In the genomic region with DNA sequence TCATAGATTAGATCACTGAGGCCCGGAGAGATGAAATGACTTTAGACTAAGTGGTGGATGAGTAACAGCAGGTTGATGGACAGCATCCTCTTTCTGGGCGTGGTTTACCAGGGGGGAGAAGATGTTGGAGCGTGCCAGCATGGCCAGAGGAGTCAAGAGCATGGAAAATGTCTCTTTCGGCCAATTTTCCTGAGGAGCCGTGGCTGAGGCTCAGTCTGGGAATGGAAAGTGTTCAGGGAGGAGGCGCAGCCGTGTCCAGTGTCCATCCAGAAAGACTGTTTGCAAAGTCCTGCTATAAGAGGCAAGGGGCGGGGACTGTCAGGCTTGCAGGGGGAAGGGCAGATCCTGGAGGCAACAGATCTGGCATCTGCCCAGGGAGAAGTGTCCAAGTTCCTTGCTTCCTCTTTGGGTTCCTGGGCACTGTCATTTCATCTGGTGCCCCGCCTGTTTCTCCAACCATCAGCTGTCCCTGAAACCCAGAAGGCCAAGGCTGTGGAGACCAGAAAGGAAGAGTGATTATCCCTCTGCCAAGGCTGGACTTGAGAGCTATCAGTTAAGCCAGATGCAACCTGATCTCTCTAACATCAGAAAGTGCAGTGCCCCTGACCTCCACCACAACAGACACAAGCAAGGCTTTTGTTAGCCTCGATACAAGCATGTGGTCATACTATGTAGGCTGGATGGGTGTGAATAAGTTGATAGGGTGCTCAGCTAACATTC, we compare ENCODE assay signal across 9 mouse cellular contexts. TPM values are rescaled to one million over a fixed set of nuclear protein-coding genes. Genes with fewer than 3 reads are reported as not detected.
DNase-seq lines count a peak whose midpoint lies in the region; ATAC-seq and TF ChIP-seq lines count a peak whose summit lies in the region.
"Had no signal": no experiment of that assay in that cellular context is flagged by ENCODE, and none has a peak within 500 bp of the region (broad histone marks: within the 10 kb centered on the region; RNA-seq: fewer than 3 reads in every experiment).

No protein-coding gene starts in this region.

- intact Hi-C loops in left cerebral cortex, postnatal 4 days (cut with DNase I), result no loop called here

- 40% methylated on average over 10 of the region's 10 CpGs for WGBS in bone marrow, adult 2 months
- 45% methylated on average over 10 of the region's 10 CpGs for WGBS in heart, embryonic 14.5 days

- no peaks in the 10 kb centered on the region for H3K36me3 ChIP-seq in heart, embryonic 14.5 days (ENCODE audit: control insufficient read depth, insufficient read depth, low read length)
- H3K36me3 ChIP-seq: limb, embryonic 13.5 days had no signal

- no peak overlapping the region for H3K4me3 ChIP-seq in bone marrow, adult 2 months (replicated peaks; ENCODE audit: control insufficient read depth, low read depth, low read length)
- no peak overlapping the region for H3K4me3 ChIP-seq in heart, embryonic 14.5 days (ENCODE audit: control insufficient read depth in 1 of 2, insufficient read depth in 1 of 2, low read depth in 1 of 2, low read length in 2 of 2)
- H3K4me3 ChIP-seq: limb, embryonic 13.5 days had no signal

- peak overlapping the region; percentile 50; the same call in 1 of the 2 replicates for H3K27ac ChIP-seq in bone marrow, adult 2 months (ENCODE audit: control insufficient read depth, insufficient read depth, low read depth, low read length, poor library complexity)
- H3K27ac ChIP-seq in heart, embryonic 14.5 days (replicated peaks in 1 of 2; ENCODE audit: control insufficient read depth in 1 of 2, insufficient read depth in 1 of 2, low read depth in 2 of 2, low read length in 2 of 2), result peak overlapping the region; percentile 44 to 69; a peak in 3 of 4 replicates
- H3K27ac ChIP-seq: limb, embryonic 13.5 days had no signal

- H3K4me1 ChIP-seq in bone marrow, adult 2 months (ENCODE audit: control insufficient read depth, insufficient read depth, low read length), result peaks cover 6% of the 10 kb centered on the region
- peaks cover 7 to 12% of the 10 kb centered on the region in 2 experiments; a peak in 3 of 4 replicates for H3K4me1 ChIP-seq in heart, embryonic 14.5 days (ENCODE audit: control insufficient read depth in 2 of 2, insufficient read depth in 2 of 2, low read length in 2 of 2)
- H3K4me1 ChIP-seq: limb, embryonic 13.5 days had no signal

- no peak overlapping the region for H3K4me2 ChIP-seq in heart, embryonic 14.5 days (ENCODE audit: low read length)
- H3K4me2 ChIP-seq: limb, embryonic 13.5 days had no signal

- H3K9ac ChIP-seq in heart, embryonic 14.5 days (ENCODE audit: low read length), result no peak overlapping the region
- H3K9ac ChIP-seq: limb, embryonic 13.5 days had no signal

- H3K9me3 ChIP-seq in heart, embryonic 14.5 days (ENCODE audit: control insufficient read depth, low read length), result no peaks in the 10 kb centered on the region
- H3K9me3 ChIP-seq: limb, embryonic 13.5 days had no signal

- TF ChIP-seq CTCF in bone marrow, adult 2 months (IDR thresholded peaks at IDR 0.05; ENCODE audit: control insufficient read depth, insufficient read depth, low read length), result no peak

- no peaks in the 10 kb centered on the region for H3K27me3 ChIP-seq in heart, embryonic 14.5 days (ENCODE audit: control insufficient read depth, insufficient read depth, low read length)
- H3K27me3 ChIP-seq: limb, embryonic 13.5 days had no signal

- peak; percentile 68; the same call in 1 of the 2 replicates for ATAC-seq in heart, embryonic 14.5 days (ENCODE audit: insufficient number of reproducible peaks, insufficient read depth, low FRiP score, low read depth)

- no peak for TF ChIP-seq POLR2A in bone marrow, adult 2 months (IDR thresholded peaks at IDR 0.05; ENCODE audit: borderline replicate concordance, control insufficient read depth, low read depth, low read length)

- peak; percentile 26 for DNase-seq in ovary, postnatal 36 days (ENCODE audit: low spot score)
- no peak for DNase-seq in ovary, postnatal 10 days (ENCODE audit: low spot score)
- DNase-seq in lung, postnatal 14 days, result peak; percentile 85
- no peak for DNase-seq in retina, embryonic 14.5 days (ENCODE audit: low spot score)
- no peak for DNase-seq in left cerebral cortex, postnatal 4 days
- DNase-seq in cerebellum, adult 11-12 months, result no peak

RNA-seq across cellular contexts. Expression of gene H13, which starts 16.2 kb away (rescaled TPM):
- polyA plus RNA-seq in bone marrow, adult 2 months (2011; ENCODE audit: insufficient read depth, insufficient read length, low replicate concordance, missing spikeins), result 37.9 and 71.3 TPM in 2 replicates
- 70.6 and 74.6 TPM in 2 replicates for polyA plus RNA-seq in heart, embryonic 14.5 days (2014; fragmentation: Nextera tagmentation; extraction: Ambion mirVana)
- 100 to 1,000 TPM; 149 to 160 TPM for total RNA-seq in left cerebral cortex, postnatal 4 days (2021)

RNA-seq across cellular contexts. Expression of gene Rem1, which starts 26.3 kb away (rescaled TPM):
- polyA plus RNA-seq in bone marrow, adult 2 months (2011; ENCODE audit: insufficient read depth, insufficient read length, low replicate concordance, missing spikeins), result not detected in 2 replicates
- polyA plus RNA-seq in heart, embryonic 14.5 days (2014; fragmentation: Nextera tagmentation; extraction: Ambion mirVana), result 13.0 and 13.2 TPM in 2 replicates
- under 1 TPM; 0.62 to 0.86 TPM for total RNA-seq in left cerebral cortex, postnatal 4 days (2021)

RNA-seq across cellular contexts. Expression of gene Defb25, which starts 30.2 kb away (rescaled TPM):
- polyA plus RNA-seq in bone marrow, adult 2 months (2011; ENCODE audit: insufficient read depth, insufficient read length, low replicate concordance, missing spikeins), result not detected in 2 replicates
- 0.94 and 0.95 TPM in 2 replicates for polyA plus RNA-seq in heart, embryonic 14.5 days (2014; fragmentation: Nextera tagmentation; extraction: Ambion mirVana)
- not detected for total RNA-seq in left cerebral cortex, postnatal 4 days (2021)

RNA-seq across cellular contexts. Expression of gene Mcts2, which starts 33.8 kb away (rescaled TPM):
- polyA plus RNA-seq in bone marrow, adult 2 months (2011; ENCODE audit: insufficient read depth, insufficient read length, low replicate concordance, missing spikeins), result 1.8 and 12.9 TPM in 2 replicates
- 20.8 and 25.6 TPM in 2 replicates for polyA plus RNA-seq in heart, embryonic 14.5 days (2014; fragmentation: Nextera tagmentation; extraction: Ambion mirVana)
- 10 to 100 TPM; 30.4 to 32.5 TPM for total RNA-seq in left cerebral cortex, postnatal 4 days (2021)

RNA-seq across cellular contexts. Expression of gene Defb36, which starts 48.9 kb away (rescaled TPM):
- not detected in 2 replicates for polyA plus RNA-seq in bone marrow, adult 2 months (2011; ENCODE audit: insufficient read depth, insufficient read length, low replicate concordance, missing spikeins)
- not detected in 2 replicates for polyA plus RNA-seq in heart, embryonic 14.5 days (2014; fragmentation: Nextera tagmentation; extraction: Ambion mirVana)
- total RNA-seq in left cerebral cortex, postnatal 4 days (2021), result not detected
- polyA plus RNA-seq: limb, embryonic 13.5 days had no signal

Comparison
In these comparisons a context has a peak if more than half of its experiments do, and no peak if none do; other contexts are left out.
1. DNase-seq: peak in ovary, postnatal 36 days (single experiment) and lung, postnatal 14 days (single experiment); none in ovary, postnatal 10 days (single experiment), retina, embryonic 14.5 days (single experiment), left cerebral cortex, postnatal 4 days (single experiment) and cerebellum, adult 11-12 months (single experiment).